Mouse (Mus musculus) left cerebral cortex, postnatal 4 days (tissue): ENCODE measurements around the gene Hsd17b13. TPM values are rescaled to one million over a fixed set of nuclear protein-coding genes. Genes with fewer than 3 reads are reported as not detected.
"Not testable (repeated sequence)": the region's sequence is repeated elsewhere in the genome, so short reads cannot be mapped to it uniquely, and the experiment has no call there.

ENCODE experiments used
- DNase-seq: peaks from one replicate; pipeline ENCODE4 v3.0.0-alpha.2; 2022
- intact Hi-C: fragments of 180-260 bp; cut with DNase I; formaldehyde crosslinking; loops from one replicate; pipeline ENCODE4 v1.15.1; 2025
- total RNA-seq, 2 experiments: library from RNA; stranded (reverse); gene quantifications; 2 replicates each; pipeline ENCODE4 v1.2.3; 2021

The Hsd17b13 gene
- not detected for total RNA-seq

GRCm38 (mm10) chr5:103977297-103977696 is at the start of gene Hsd17b13:
Hsd17b13 (minus strand) TSS chr5:103977410.
- intact Hi-C loops, result no loop called here
- DNase-seq, result no peak

GRCm38 (mm10) chr5:104025245-104025854 is 48.1 kb upstream of the Hsd17b13 start:
- no peak for DNase-seq
- intact Hi-C loops, result no loop called here

- no peak for DNase-seq
- intact Hi-C loops, result no loop called here
Measured at GRCm38 (mm10) chr5:104024762-104025161, 47.6 kb upstream of the Hsd17b13 start.

GRCm38 (mm10) chr5:104024193-104024592 is 47.0 kb upstream of the Hsd17b13 start:
- intact Hi-C loops, DNase-seq: not testable (repeated sequence)

GRCm38 (mm10) chr5:104023289-104024020 is 46.2 kb upstream of the Hsd17b13 start:
- intact Hi-C loops, result no loop called here
- no peak for DNase-seq

GRCm38 (mm10) chr5:104022558-104022957 is 45.3 kb upstream of the Hsd17b13 start:
- intact Hi-C loops, result no loop called here
- DNase-seq, result no peak

GRCm38 (mm10) chr5:104021597-104022378 is 44.6 kb upstream of the Hsd17b13 start, which contains the start of gene Hsd17b11:
Hsd17b11 (minus strand) TSS chr5:104021919.
- DNase-seq, result peak; percentile 67
- intact Hi-C loops, result no loop called here

- DNase-seq, result no peak
- intact Hi-C loops, result no loop called here
Measured at GRCm38 (mm10) chr5:104011419-104011818, 34.2 kb upstream of the Hsd17b13 start.

- intact Hi-C loops, result no loop called here
- no peak for DNase-seq
Measured at GRCm38 (mm10) chr5:104010261-104010660, 33.1 kb upstream of the Hsd17b13 start.

GRCm38 (mm10) chr5:104009421-104009820 is 32.2 kb upstream of the Hsd17b13 start:
- no peak for DNase-seq
- intact Hi-C loops, result no loop called here

GRCm38 (mm10) chr5:104007801-104008200 is 30.6 kb upstream of the Hsd17b13 start:
- no peak for DNase-seq
- intact Hi-C loops, result no loop called here

- intact Hi-C loops, result no loop called here
- DNase-seq, result no peak
Measured at GRCm38 (mm10) chr5:104006811-104007210, 29.6 kb upstream of the Hsd17b13 start.

- DNase-seq, result no peak
- intact Hi-C loops, result no loop called here
Measured at GRCm38 (mm10) chr5:104003955-104004354, 26.7 kb upstream of the Hsd17b13 start.

GRCm38 (mm10) chr5:104003256-104003931 is 26.2 kb upstream of the Hsd17b13 start:
- intact Hi-C loops, result no loop called here
- DNase-seq, result no peak

GRCm38 (mm10) chr5:104002549-104003255 is 25.5 kb upstream of the Hsd17b13 start:
- intact Hi-C loops, result no loop called here
- DNase-seq, result no peak

GRCm38 (mm10) chr5:103999738-104000137 is 22.5 kb upstream of the Hsd17b13 start:
- DNase-seq, result peak; percentile 82
- intact Hi-C loops, result loop anchor here (10.0 kb wide), 1 partner anchor 335 kb away; no protein-coding TSS in a partner anchor

- intact Hi-C loops, result loop anchor here (10.0 kb wide), 1 partner anchor 336 kb away; no protein-coding TSS in a partner anchor
- DNase-seq, result no peak
Measured at GRCm38 (mm10) chr5:103998739-103999138, 21.5 kb upstream of the Hsd17b13 start.

GRCm38 (mm10) chr5:103995181-103995580 is 18.0 kb upstream of the Hsd17b13 start:
- no peak for DNase-seq
- intact Hi-C loops, result loop anchor here (10.0 kb wide), 1 partner anchor 340 kb away; no protein-coding TSS in a partner anchor

GRCm38 (mm10) chr5:103994669-103995068 is 17.5 kb upstream of the Hsd17b13 start:
- no peak for DNase-seq
- intact Hi-C loops, result loop anchor here (10.0 kb wide), 1 partner anchor 340 kb away; no protein-coding TSS in a partner anchor

- intact Hi-C loops, result loop anchor here (10.0 kb wide), 1 partner anchor 341 kb away; no protein-coding TSS in a partner anchor
- no peak for DNase-seq
Measured at GRCm38 (mm10) chr5:103993601-103994000, 16.4 kb upstream of the Hsd17b13 start.
